27 mouse cellular contexts compared by ENCODE assay signal in the genomic region with DNA sequence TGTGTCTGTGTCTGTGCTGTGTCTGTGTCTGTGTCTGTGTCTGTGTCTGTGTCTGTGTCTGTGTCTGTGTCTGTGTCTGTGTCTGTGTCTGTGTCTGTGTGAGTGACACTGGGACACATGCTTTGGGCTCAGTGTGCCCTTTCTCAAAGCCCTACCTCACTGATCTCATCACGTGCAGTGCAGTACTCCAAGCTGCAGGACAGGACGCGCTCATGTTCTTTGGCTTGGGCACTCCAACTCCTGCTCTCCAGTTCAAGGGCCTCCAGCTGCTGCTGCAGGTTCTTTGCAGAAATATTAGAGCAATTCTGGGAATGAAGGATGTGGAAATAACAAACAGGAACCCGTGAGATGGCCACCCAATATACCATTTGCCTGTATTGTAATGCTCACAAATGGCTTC. TPM values are rescaled to one million over a fixed set of nuclear protein-coding genes. Genes with fewer than 3 reads are reported as not detected.
DNase-seq lines count a peak whose midpoint lies in the region; ATAC-seq and TF ChIP-seq lines count a peak whose summit lies in the region.
"Had no signal": no experiment of that assay in that cellular context is flagged by ENCODE, and none has a peak within 500 bp of the region (broad histone marks: within the 10 kb centered on the region; RNA-seq: fewer than 3 reads in every experiment).

No protein-coding gene starts in this region.

- no peaks in the 10 kb centered on the region for H3K27me3 ChIP-seq in forebrain, embryonic 13.5 days
- H3K27me3 ChIP-seq in forebrain, embryonic 11.5 days (ENCODE audit: control insufficient read depth, insufficient read depth, low read length): no peaks in the 10 kb centered on the region
- H3K27me3 ChIP-seq in heart, embryonic 16.5 days (ENCODE audit: control insufficient read depth, insufficient read depth, low read length): no peaks in the 10 kb centered on the region
- no peaks in the 10 kb centered on the region for H3K27me3 ChIP-seq in kidney, adult 2 months (replicated peaks; ENCODE audit: control insufficient read depth, insufficient read depth, low read length)
- H3K27me3 ChIP-seq: embryonic facial prominence, embryonic 13.5 days; heart, embryonic 13.5 days; intestine, embryonic 15.5 days; limb, embryonic 12.5 days; neural tube, embryonic 12.5 days had no signal

- ATAC-seq in forebrain, embryonic 13.5 days: no peak
- no peak for ATAC-seq in forebrain, embryonic 11.5 days (replicated peaks; ENCODE audit: low FRiP score)
- ATAC-seq in heart, embryonic 16.5 days (replicated peaks; ENCODE audit: extremely low read depth, insufficient read depth, low FRiP score): no peak
- no peak for ATAC-seq in granulocyte monocyte progenitor cell, adult 5-6 weeks (replicated peaks; ENCODE audit: poor library complexity, severe bottlenecking)
- ATAC-seq: hindbrain, embryonic 16.5 days; intestine, embryonic 15.5 days had no signal

- no peak overlapping the region for H3K4me3 ChIP-seq in forebrain, embryonic 13.5 days
- no peak overlapping the region for H3K4me3 ChIP-seq in forebrain, embryonic 11.5 days (ENCODE audit: low read depth, low read length)
- H3K4me3 ChIP-seq in heart, embryonic 16.5 days (ENCODE audit: low read length): no peak overlapping the region
- no peak overlapping the region for H3K4me3 ChIP-seq in lung, adult 2 months (replicated peaks; ENCODE audit: extremely low read depth, low read depth, low read length)
- H3K4me3 ChIP-seq in kidney, adult 2 months (ENCODE audit: insufficient read depth, low read depth, low read length): no peak overlapping the region
- H3K4me3 ChIP-seq: embryonic facial prominence, embryonic 13.5 days; erythroblast, embryonic 14.5 days; heart, embryonic 13.5 days; hindbrain, embryonic 10.5 days; intestine, embryonic 15.5 days; layer of hippocampus, adult 2 months; limb, embryonic 12.5 days; neural tube, embryonic 12.5 days had no signal

- no peak overlapping the region for H3K4me2 ChIP-seq in forebrain, embryonic 13.5 days
- H3K4me2 ChIP-seq in forebrain, embryonic 11.5 days (ENCODE audit: low read depth, low read length, severe bottlenecking): no peak overlapping the region
- no peak overlapping the region for H3K4me2 ChIP-seq in heart, embryonic 16.5 days (ENCODE audit: low read depth, low read length)
- H3K4me2 ChIP-seq: embryonic facial prominence, embryonic 13.5 days; heart, embryonic 13.5 days; intestine, embryonic 15.5 days; limb, embryonic 12.5 days; liver, embryonic 11.5 days; lung, embryonic 14.5 days; neural tube, embryonic 12.5 days had no signal

- no peaks in the 10 kb centered on the region for H3K4me1 ChIP-seq in forebrain, embryonic 13.5 days
- H3K4me1 ChIP-seq in forebrain, embryonic 11.5 days (replicated peaks; ENCODE audit: control insufficient read depth, insufficient read depth, low read length): no peaks in the 10 kb centered on the region
- peaks cover 12% of the 10 kb centered on the region for H3K4me1 ChIP-seq in heart, embryonic 16.5 days (ENCODE audit: control insufficient read depth, insufficient read depth, low read length)
- no peaks in the 10 kb centered on the region for H3K4me1 ChIP-seq in lung, adult 2 months (ENCODE audit: control insufficient read depth, insufficient read depth, low read length)
- no peaks in the 10 kb centered on the region for H3K4me1 ChIP-seq in kidney, adult 2 months (ENCODE audit: control insufficient read depth, insufficient read depth, low read length)
- H3K4me1 ChIP-seq: hindbrain, embryonic 10.5 days; intestine, embryonic 15.5 days; limb, embryonic 12.5 days; neural tube, embryonic 12.5 days had no signal

- no peaks in the 10 kb centered on the region for H3K9me3 ChIP-seq in forebrain, embryonic 13.5 days (replicated peaks)
- no peaks in the 10 kb centered on the region for H3K9me3 ChIP-seq in forebrain, embryonic 11.5 days (ENCODE audit: control insufficient read depth, low read length)
- no peaks in the 10 kb centered on the region for H3K9me3 ChIP-seq in heart, embryonic 16.5 days (replicated peaks; ENCODE audit: control insufficient read depth, low read length)
- H3K9me3 ChIP-seq: embryonic facial prominence, embryonic 13.5 days; heart, embryonic 13.5 days; hindbrain, embryonic 10.5 days; intestine, embryonic 15.5 days; limb, embryonic 12.5 days; neural tube, embryonic 12.5 days had no signal

- no peaks in the 10 kb centered on the region for H3K36me3 ChIP-seq in forebrain, embryonic 13.5 days (ENCODE audit: poor library complexity, severe bottlenecking)
- H3K36me3 ChIP-seq in forebrain, embryonic 11.5 days (ENCODE audit: control insufficient read depth, insufficient read depth, low read length): no peaks in the 10 kb centered on the region
- H3K36me3 ChIP-seq in heart, embryonic 16.5 days (ENCODE audit: control insufficient read depth, insufficient read depth): peaks cover 41% of the 10 kb centered on the region
- H3K36me3 ChIP-seq in kidney, adult 2 months (ENCODE audit: control insufficient read depth, insufficient read depth, low read length): 0 out of 2 replicates have a peak, but pooled peaks cover 3% of the 10 kb centered on the region
- H3K36me3 ChIP-seq: embryonic facial prominence, embryonic 13.5 days; hindbrain, embryonic 10.5 days; intestine, embryonic 15.5 days; limb, embryonic 12.5 days; neural tube, embryonic 12.5 days had no signal

- TF ChIP-seq POLR2A in lung, adult 2 months (IDR thresholded peaks at IDR 0.05; ENCODE audit: borderline replicate concordance, extremely low read depth, low read depth, low read length): no peak
- TF ChIP-seq POLR2A in kidney, adult 2 months (IDR thresholded peaks at IDR 0.05; ENCODE audit: low read depth, low read length): no peak

- TF ChIP-seq CTCF in lung, adult 2 months (IDR thresholded peaks at IDR 0.05; ENCODE audit: insufficient read depth, low read length): no peak
- no peak for TF ChIP-seq CTCF in kidney, adult 2 months (conservative IDR thresholded peaks at IDR 0.05; ENCODE audit: insufficient read depth, insufficient read length, low read depth, low read length)

- H3K27ac ChIP-seq in forebrain, embryonic 13.5 days: peak overlapping the region; percentile 35; the same call in 1 of the 2 replicates
- no peak overlapping the region for H3K27ac ChIP-seq in forebrain, embryonic 11.5 days (ENCODE audit: low read depth, low read length)
- H3K27ac ChIP-seq in heart, embryonic 16.5 days (ENCODE audit: low read length): peak overlapping the region; percentile 31; the same call in 1 of the 2 replicates
- no peak overlapping the region for H3K27ac ChIP-seq in kidney, adult 2 months (ENCODE audit: insufficient read depth, low read depth, low read length)
- H3K27ac ChIP-seq: embryonic facial prominence, embryonic 13.5 days; heart, embryonic 13.5 days; hindbrain, embryonic 10.5 days; intestine, embryonic 15.5 days; layer of hippocampus, adult 2 months; limb, embryonic 12.5 days; neural tube, embryonic 12.5 days had no signal

- WGBS in forebrain, embryonic 13.5 days: 85% methylated on average over 4 of the region's 4 CpGs
- WGBS in forebrain, embryonic 11.5 days: 91% methylated on average over 4 of the region's 4 CpGs
- WGBS in heart, embryonic 16.5 days: 63% methylated on average over 4 of the region's 4 CpGs
- 64% methylated on average over 4 of the region's 4 CpGs for WGBS in lung, adult 2 months
- 90% methylated on average over 4 of the region's 4 CpGs for WGBS in kidney, adult 2 months

- DNase-seq in forebrain, embryonic 11.5 days (ENCODE audit: low spot score): no peak
- no peak for DNase-seq in heart, adult 9 months (ENCODE audit: low spot score in 2 of 2)
- DNase-seq in lung, adult 2 months: peak; percentile 19
- DNase-seq in lung, postnatal 36 days: peak; percentile 34
- no peak for DNase-seq in kidney, adult 2 months
- DNase-seq: adrenal gland, postnatal 14 days; cerebellum, adult 2 months; cerebellum, postnatal 36 days; embryo, embryonic 11 days; gastrocnemius, postnatal 10 days; kidney, postnatal 25 days; layer of hippocampus, postnatal 36 days; lung, embryonic 14.5 days; midbrain, embryonic 14.5 days had no signal

- no peak overlapping the region for H3K9ac ChIP-seq in forebrain, embryonic 13.5 days
- H3K9ac ChIP-seq in forebrain, embryonic 11.5 days (ENCODE audit: low read length): no peak overlapping the region
- H3K9ac ChIP-seq in heart, embryonic 16.5 days (ENCODE audit: low read length): no peak overlapping the region
- H3K9ac ChIP-seq: embryonic facial prominence, embryonic 13.5 days; heart, embryonic 13.5 days; intestine, embryonic 15.5 days; limb, embryonic 12.5 days; lung, embryonic 14.5 days; neural tube, embryonic 12.5 days had no signal

RNA-seq across cellular contexts. Expression of gene Ttn, which starts 56.9 kb away (rescaled TPM):
- 0.29 and 0.40 TPM in 2 replicates for polyA plus RNA-seq in forebrain, embryonic 13.5 days (2015; fragmentation: Nextera tagmentation; extraction: Ambion mirVana)
- 0.04 and 0.77 TPM in 2 replicates for polyA plus RNA-seq in forebrain, embryonic 11.5 days (2014; fragmentation: Nextera tagmentation; extraction: Ambion mirVana)
- 717 and 788 TPM in 2 replicates for polyA plus RNA-seq in heart, embryonic 16.5 days (2015; fragmentation: Nextera tagmentation; extraction: Ambion mirVana)
- polyA plus RNA-seq in lung, adult 2 months (2012; rRNA removed): 0.71 and 6.3 TPM in 2 replicates
- total RNA-seq in granulocyte monocyte progenitor cell, adult 5-6 weeks (2014; fragmentation: Nextera tagmentation): under 0.01 TPM in 1 of 2 replicates, not detected in the other
- under 0.01 TPM in 1 of 2 replicates, not detected in the other for total RNA-seq in granulocyte monocyte progenitor cell, adult 5-6 weeks (2017)
- polyA plus RNA-seq in kidney, adult 2 months (2012; rRNA removed): 0.07 and 1.2 TPM in 2 replicates

Comparison
In these comparisons a context has a peak if more than half of its experiments do, and no peak if none do; other contexts are left out.
1. H3K27ac ChIP-seq: peak in forebrain, embryonic 13.5 days (single experiment) and heart, embryonic 16.5 days (single experiment); none in forebrain, embryonic 11.5 days (single experiment) and kidney, adult 2 months (single experiment).
2. DNase-seq: peak in lung, adult 2 months (single experiment) and lung, postnatal 36 days (single experiment); none in forebrain, embryonic 11.5 days (single experiment), heart, adult 9 months (0 of 2) and kidney, adult 2 months (single experiment).
3. RNA of gene Ttn, which starts 56.9 kb away (polyA plus RNA-seq): 717 to 788 TPM in heart, embryonic 16.5 days; 0.71 to 6.3 TPM in lung, adult 2 months, 0.07 to 1.2 TPM in kidney, adult 2 months, 0.29 to 0.40 TPM in forebrain, embryonic 13.5 days and 0.04 to 0.77 TPM in forebrain, embryonic 11.5 days; every median in the first group is over 10 times any median in the second.